Mouse (Mus musculus) olfactory bulb, adult 2 months (tissue): ENCODE data around the gene 9230102O04Rik.

Source experiments
- CTCF ChIP-seq: fragments of 200-500 bp; IDR thresholded peaks from 2 replicates; pipeline ENCODE4 v1.5.1; 2012; ENCODE audit warnings: low read depth, mild to moderate bottlenecking, low read length, moderate library complexity; ENCODE audit not compliant: insufficient read depth
- POLR2A ChIP-seq: fragments of 200-500 bp; IDR thresholded peaks from 2 replicates; pipeline ENCODE4 v1.6.1; 2012; ENCODE audit warnings: mild to moderate bottlenecking, low read depth, low read length, moderate library complexity; ENCODE audit not compliant: insufficient read depth

DNA sequence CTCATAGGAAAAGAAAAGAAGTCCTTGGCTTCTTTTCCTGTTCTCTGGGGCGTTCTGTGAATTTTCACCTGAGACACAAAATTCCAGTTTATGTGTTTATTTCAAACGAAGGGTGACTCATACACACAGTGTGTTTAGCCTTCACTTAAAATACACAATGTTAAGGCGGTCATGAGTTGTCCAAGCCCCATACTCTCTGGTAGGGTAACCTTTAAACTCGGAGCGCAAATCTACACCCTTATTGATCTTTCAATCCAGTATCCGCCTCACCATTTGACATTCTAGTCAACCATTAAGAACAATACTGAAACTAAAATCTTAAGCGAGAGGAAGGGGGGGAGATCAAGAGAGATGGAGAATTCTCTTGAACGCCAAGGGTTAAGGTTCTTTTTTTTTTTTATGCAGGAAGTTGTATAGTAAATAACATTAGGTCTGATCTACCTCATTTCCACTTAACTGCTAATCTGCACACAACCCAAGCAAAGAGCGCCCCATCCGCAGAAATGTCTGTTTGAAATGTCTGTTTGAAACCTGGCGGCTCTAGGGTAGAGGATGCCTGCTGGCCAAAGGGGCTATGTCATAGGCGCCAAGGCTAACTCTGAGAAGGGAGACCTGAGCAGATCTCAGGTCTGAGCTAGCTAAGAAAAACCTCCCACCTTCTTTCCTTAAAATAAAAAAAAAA is 13.5 kb downstream of the 9230102O04Rik start:
- TF ChIP-seq CTCF = no peak
- TF ChIP-seq POLR2A = no peak
